Mouse (Mus musculus) kidney, adult 8-10 months (tissue): ENCODE results near the gene Gm10600.
"Not testable (repeated sequence)": the region's sequence is repeated elsewhere in the genome, so short reads cannot be mapped to it uniquely, and the experiment has no call there.

ENCODE experiments used
- DNase-seq, 2 experiments: peaks; one replicate each; pipeline ENCODE4 v3.0.0; 2022

Gm10600 gene

DNA sequence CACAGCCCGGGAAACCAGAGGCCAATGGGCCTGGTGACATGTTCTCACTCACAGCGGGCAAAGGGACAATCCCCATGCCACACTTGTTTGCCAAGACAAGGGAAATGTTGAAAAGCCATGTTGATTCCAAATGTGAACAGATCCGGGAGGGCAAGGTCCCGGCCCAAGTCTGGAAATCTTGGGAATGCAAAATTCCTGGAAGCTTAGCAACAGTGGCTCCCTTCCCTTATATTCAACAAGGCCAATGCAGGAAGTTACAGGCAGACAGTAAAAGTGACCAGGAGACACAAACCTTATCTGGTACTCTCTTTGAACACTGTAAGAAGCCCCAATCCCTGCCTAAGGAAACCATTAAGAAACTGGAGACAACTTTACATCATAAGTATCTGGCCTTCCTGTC is at the start of gene Gm10600:
TSS of gene Gm10600 (plus strand) at position 301 of the 400 bp plus-strand sequence.
- not testable (repeated sequence) for DNase-seq

DNA sequence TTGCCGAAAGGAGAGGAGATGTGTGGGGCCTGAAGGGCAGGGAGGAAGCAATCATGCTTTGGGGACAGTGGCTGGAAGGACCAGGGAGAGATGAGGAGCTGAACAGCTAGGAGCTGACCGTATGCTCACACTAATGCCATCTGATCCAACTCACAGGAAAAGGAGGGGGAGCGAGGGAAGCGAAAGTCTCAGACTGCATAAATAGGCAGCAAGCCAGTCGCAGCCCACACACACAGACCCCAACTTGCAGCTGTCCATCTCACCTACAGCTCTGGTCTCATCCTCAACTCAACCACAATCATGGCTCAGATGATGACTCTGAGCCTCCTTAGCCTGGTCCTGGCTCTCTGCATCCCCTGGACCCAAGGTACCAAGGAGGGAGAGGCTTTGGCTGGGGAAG is 15.0 kb downstream of the Gm10600 start, which contains the start of gene Ccl21b:
TSS of gene Ccl21b (plus strand) at position 301 of the 400 bp plus-strand sequence.
- DNase-seq = not testable (repeated sequence)
